Mouse (Mus musculus): ENCODE results near the gene Crabp2. TPM values are rescaled to one million over a fixed set of nuclear protein-coding genes. Genes with fewer than 3 reads are reported as not detected.

Crabp2 gene
- polyA plus RNA-seq, 1 experiment from 2014 or later = 50.7 TPM

Other genes with a start within 250 kb of the Crabp2 start
- 0.39 and 0.49 TPM in 2 replicates for gene Lrrc71, start 200.0 kb upstream of the Crabp2 start, polyA plus RNA-seq (2015; fragmentation: Nextera tagmentation; extraction: Ambion mirVana)
- gene Ntrk1, start 153.5 kb upstream of the Crabp2 start, polyA plus RNA-seq (2015; fragmentation: Nextera tagmentation; extraction: Ambion mirVana) = 6.6 and 17.2 TPM in 2 replicates
- gene Insrr, start 151.7 kb upstream of the Crabp2 start, polyA plus RNA-seq (2015; fragmentation: Nextera tagmentation; extraction: Ambion mirVana) = 0.67 and 1.2 TPM in 2 replicates
- gene Pear1, start 124.4 kb upstream of the Crabp2 start, polyA plus RNA-seq (2015; fragmentation: Nextera tagmentation; extraction: Ambion mirVana) = 10.3 and 10.9 TPM in 2 replicates
- 0.05 TPM in 1 of 2 replicates, not detected in the other for gene Sh2d2a, start 101.9 kb upstream of the Crabp2 start, polyA plus RNA-seq (2015; fragmentation: Nextera tagmentation; extraction: Ambion mirVana)
- 15.6 and 18.5 TPM in 2 replicates for gene Prcc, start 63.1 kb upstream of the Crabp2 start, polyA plus RNA-seq (2015; fragmentation: Nextera tagmentation; extraction: Ambion mirVana)
- gene Hdgf, start 42.3 kb upstream of the Crabp2 start, polyA plus RNA-seq (2015; fragmentation: Nextera tagmentation; extraction: Ambion mirVana) = 170 and 183 TPM in 2 replicates
- gene Mrpl24, start 29.2 kb upstream of the Crabp2 start, polyA plus RNA-seq (2015; fragmentation: Nextera tagmentation; extraction: Ambion mirVana) = 48.6 and 56.2 TPM in 2 replicates
- 30.7 and 33.3 TPM in 2 replicates for gene Isg20l2, start 18.4 kb upstream of the Crabp2 start, polyA plus RNA-seq (2015; fragmentation: Nextera tagmentation; extraction: Ambion mirVana)
- 20.1 and 20.3 TPM in 2 replicates for gene Rrnad1, start 17.9 kb upstream of the Crabp2 start, polyA plus RNA-seq (2015; fragmentation: Nextera tagmentation; extraction: Ambion mirVana)
- gene Nes, start 22.4 kb downstream of the Crabp2 start, polyA plus RNA-seq (2015; fragmentation: Nextera tagmentation; extraction: Ambion mirVana) = 31.8 and 42.1 TPM in 2 replicates
- gene Bcan, start 51.6 kb downstream of the Crabp2 start, polyA plus RNA-seq (2015; fragmentation: Nextera tagmentation; extraction: Ambion mirVana) = 107 and 112 TPM in 2 replicates
- 0.87 and 0.95 TPM in 2 replicates for gene Hapln2, start 78.9 kb downstream of the Crabp2 start, polyA plus RNA-seq (2015; fragmentation: Nextera tagmentation; extraction: Ambion mirVana)
- gene Gpatch4, start 94.4 kb downstream of the Crabp2 start, polyA plus RNA-seq (2015; fragmentation: Nextera tagmentation; extraction: Ambion mirVana) = 36.0 and 36.5 TPM in 2 replicates
- gene Naxe, start 109.8 kb downstream of the Crabp2 start, polyA plus RNA-seq (2015; fragmentation: Nextera tagmentation; extraction: Ambion mirVana) = 153 and 158 TPM in 2 replicates
- gene Ttc24, start 129.6 kb downstream of the Crabp2 start, polyA plus RNA-seq (2015; fragmentation: Nextera tagmentation; extraction: Ambion mirVana) = not detected in 2 replicates
- gene Iqgap3, start 133.3 kb downstream of the Crabp2 start, polyA plus RNA-seq (2015; fragmentation: Nextera tagmentation; extraction: Ambion mirVana) = 3.4 and 4.4 TPM in 2 replicates
- 19.2 and 23.9 TPM in 2 replicates for gene Mef2d, start 193.7 kb downstream of the Crabp2 start, polyA plus RNA-seq (2015; fragmentation: Nextera tagmentation; extraction: Ambion mirVana)

All from hindbrain, embryonic 15.5 days (tissue).